Mouse (Mus musculus) MEL (cell line): ENCODE data around the gene Adamts4.

Experiments
- CHD1 ChIP-seq: IDR thresholded peaks from 2 replicates; pipeline ENCODE4 v1.6.1; 2012; ENCODE audit warnings: low read depth, mild to moderate bottlenecking, inconsistent platforms, low read length, improper control_type of control experiment
- CHD2 ChIP-seq: IDR thresholded peaks from 2 replicates; pipeline ENCODE4 v1.6.1; 2011; ENCODE audit warnings: low read length, improper control_type of control experiment
- CTCF ChIP-seq, 3 experiments: IDR thresholded peaks in 2 of 3; conservative IDR thresholded peaks in 1 of 3; 2 replicates each; pipeline ENCODE4 v1.5.1; 2011 to 2012; ENCODE audit warnings: low read length in 3 of 3, low read depth in 2 of 3, mild to moderate bottlenecking in 2 of 3, improper control_type of control experiment in 1 of 3, inconsistent platforms in 1 of 3, mixed read lengths in 1 of 3, moderate library complexity in 1 of 3; ENCODE audit not compliant: control insufficient read depth in 1 of 3, insufficient read depth in 1 of 3, poor library complexity in 1 of 3, severe bottlenecking in 1 of 3
- GATA1 ChIP-seq: IDR thresholded peaks from 2 replicates; pipeline ENCODE4 v1.6.1; 2011; ENCODE audit warnings: low read depth, low read length, improper control_type of control experiment
- MAX ChIP-seq: IDR thresholded peaks from 2 replicates; pipeline ENCODE4 v1.6.1; 2011; ENCODE audit warnings: low read length, improper control_type of control experiment
- MEF2A ChIP-seq: IDR thresholded peaks from 2 replicates; pipeline ENCODE4 v1.6.1; 2014; ENCODE audit warnings: low read depth, mild to moderate bottlenecking, inconsistent platforms, low read length, improper control_type of control experiment; ENCODE audit not compliant: poor library complexity, insufficient replicate concordance, severe bottlenecking; ENCODE audit errors: extremely low read depth
- POLR2A ChIP-seq, 2 experiments: IDR thresholded peaks; 2 replicates each; pipeline ENCODE4 v1.6.1; 2011 to 2012; ENCODE audit warnings: low read length in 2 of 2, mild to moderate bottlenecking in 2 of 2, control low read depth in 1 of 2, improper control_type of control experiment in 1 of 2, low read depth in 1 of 2, moderate library complexity in 1 of 2; ENCODE audit not compliant: control insufficient read depth in 1 of 2, insufficient read depth in 1 of 2, poor library complexity in 1 of 2
- RAD21 ChIP-seq: IDR thresholded peaks from 2 replicates; pipeline ENCODE4 v1.6.1; 2011; ENCODE audit warnings: mild to moderate bottlenecking, low read depth, low read length, improper control_type of control experiment
- RCOR1 ChIP-seq: IDR thresholded peaks from 2 replicates; pipeline ENCODE4 v1.6.1; 2012; ENCODE audit warnings: low read depth, mild to moderate bottlenecking, inconsistent platforms, low read length, improper control_type of control experiment
- TCF12 ChIP-seq: IDR thresholded peaks from 2 replicates; pipeline ENCODE4 v1.6.1; 2014; ENCODE audit warnings: low read depth, mild to moderate bottlenecking, inconsistent platforms, low read length, improper control_type of control experiment, moderate library complexity
- ZKSCAN1 ChIP-seq: IDR thresholded peaks from 2 replicates; pipeline ENCODE4 v1.6.1; 2012; ENCODE audit warnings: low read depth, mild to moderate bottlenecking, inconsistent platforms, low read length, improper control_type of control experiment, moderate library complexity
- ZMIZ1 ChIP-seq: IDR thresholded peaks from 2 replicates; pipeline ENCODE4 v1.6.1; 2012; ENCODE audit warnings: low read depth, mild to moderate bottlenecking, inconsistent platforms, low read length, improper control_type of control experiment, moderate library complexity

DNA sequence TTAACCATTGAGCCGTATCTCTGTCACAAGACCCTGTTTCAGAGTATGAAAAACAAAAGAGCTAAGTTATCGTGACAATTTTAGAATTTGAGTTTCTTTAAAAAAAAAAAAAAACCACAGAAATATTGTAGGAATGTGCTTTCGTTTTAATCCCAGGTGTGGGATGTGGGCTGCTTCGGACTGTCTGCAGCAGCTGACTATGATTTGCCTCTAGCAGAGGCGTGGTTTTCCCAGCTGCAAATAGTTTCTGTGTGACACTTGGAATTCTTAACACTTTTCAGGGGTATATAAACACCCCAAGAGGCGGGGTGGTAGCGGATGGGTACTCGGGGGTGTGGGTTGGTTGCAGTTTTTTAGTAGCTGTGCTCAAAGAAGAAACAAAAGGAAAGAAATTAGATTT lies 4.9 kb upstream of the Adamts4 start:
- no peak for TF ChIP-seq CTCF (IDR thresholded peaks at IDR 0.05 in 2 of 3, conservative IDR thresholded peaks at IDR 0.05 in 1 of 3; ENCODE audit: control insufficient read depth in 1 of 3, insufficient read depth in 1 of 3, low read depth in 2 of 3, low read length in 3 of 3, poor library complexity in 1 of 3, severe bottlenecking in 1 of 3)
- no peak for TF ChIP-seq POLR2A (IDR thresholded peaks at IDR 0.05; ENCODE audit: control insufficient read depth in 1 of 2, insufficient read depth in 1 of 2, low read depth in 1 of 2, low read length in 2 of 2, poor library complexity in 1 of 2)
- no peak for TF ChIP-seq RAD21
- TF ChIP-seq ZMIZ1: no peak
- TF ChIP-seq MAX: no peak
- TF ChIP-seq RCOR1: no peak
- no peak for TF ChIP-seq GATA1
- no peak for TF ChIP-seq TCF12
- no peak for TF ChIP-seq CHD1
- TF ChIP-seq CHD2: no peak
- no peak for TF ChIP-seq ZKSCAN1
- TF ChIP-seq MEF2A: no peak
